Mouse (Mus musculus) erythroblast, adult 5-6 weeks (primary cell): ENCODE measurements around the gene Rnf212b. TPM values are rescaled to one million over a fixed set of nuclear protein-coding genes. Genes with fewer than 3 reads are reported as not detected.

Source experiments
- total RNA-seq, 2 experiments: library from RNA; stranded (forward) in 1 of 2; stranded (reverse) in 1 of 2; fragments of 150-400 nt in 1 of 2; fragments of 200-764, 138-1000 nt in 1 of 2; gene quantifications; 2 replicates each; pipeline versions ENCODE4 v1.2.3 to v1.2.4; 2015 to 2017; ENCODE audit warnings: low replicate concordance in 2 of 2

Rnf212b gene
- total RNA-seq, 2 experiments from 2014 or later: 1.0 TPM; not detected in 1

Other genes starting within 250 kb of the Rnf212b start
- not detected in 2 replicates for gene Ajuba, start 236.6 kb upstream of the Rnf212b start, total RNA-seq (2015; ENCODE audit: low replicate concordance)
- 0.85 TPM in 1 of 2 replicates, not detected in the other for gene Ajuba, start 236.6 kb upstream of the Rnf212b start, total RNA-seq (2017; ENCODE audit: low replicate concordance)
- gene 4931414P19Rik, start 208.1 kb upstream of the Rnf212b start, total RNA-seq (2015; ENCODE audit: low replicate concordance): 1.3 and 4.4 TPM in 2 replicates
- 1.0 and 1.4 TPM in 2 replicates for gene 4931414P19Rik, start 208.1 kb upstream of the Rnf212b start, total RNA-seq (2017; ENCODE audit: low replicate concordance)
- gene Psmb5, start 196.1 kb upstream of the Rnf212b start, total RNA-seq (2015; ENCODE audit: low replicate concordance): 47.7 and 51.0 TPM in 2 replicates
- 12.9 and 18.1 TPM in 2 replicates for gene Psmb5, start 196.1 kb upstream of the Rnf212b start, total RNA-seq (2017; ENCODE audit: low replicate concordance)
- gene Psmb11, start 192.7 kb upstream of the Rnf212b start, total RNA-seq (2015; ENCODE audit: low replicate concordance): not detected in 2 replicates
- gene Psmb11, start 192.7 kb upstream of the Rnf212b start, total RNA-seq (2017; ENCODE audit: low replicate concordance): 0.26 TPM in 1 of 2 replicates, not detected in the other
- gene Gm17606, start 173.2 kb upstream of the Rnf212b start, total RNA-seq (2015; ENCODE audit: low replicate concordance): not detected in 2 replicates
- gene Gm17606, start 173.2 kb upstream of the Rnf212b start, total RNA-seq (2017; ENCODE audit: low replicate concordance): not detected in 2 replicates
- gene Cdh24, start 172.8 kb upstream of the Rnf212b start, total RNA-seq (2015; ENCODE audit: low replicate concordance): 1.3 and 1.5 TPM in 2 replicates
- gene Cdh24, start 172.8 kb upstream of the Rnf212b start, total RNA-seq (2017; ENCODE audit: low replicate concordance): 2.4 and 5.0 TPM in 2 replicates
- gene 1700123O20Rik, start 127.9 kb upstream of the Rnf212b start, total RNA-seq (2015; ENCODE audit: low replicate concordance): 22.7 and 25.5 TPM in 2 replicates
- gene 1700123O20Rik, start 127.9 kb upstream of the Rnf212b start, total RNA-seq (2017; ENCODE audit: low replicate concordance): 18.1 and 25.8 TPM in 2 replicates
- gene Acin1, start 127.2 kb upstream of the Rnf212b start, total RNA-seq (2015; ENCODE audit: low replicate concordance): 173 and 217 TPM in 2 replicates
- 369 and 562 TPM in 2 replicates for gene Acin1, start 127.2 kb upstream of the Rnf212b start, total RNA-seq (2017; ENCODE audit: low replicate concordance)
- not detected in 2 replicates for gene Gm29776, start 115.3 kb upstream of the Rnf212b start, total RNA-seq (2015; ENCODE audit: low replicate concordance)
- gene Gm29776, start 115.3 kb upstream of the Rnf212b start, total RNA-seq (2017; ENCODE audit: low replicate concordance): not detected in 2 replicates
- 22.4 and 29.4 TPM in 2 replicates for gene Cebpe, start 102.0 kb upstream of the Rnf212b start, total RNA-seq (2015; ENCODE audit: low replicate concordance)
- 27.7 and 53.0 TPM in 2 replicates for gene Cebpe, start 102.0 kb upstream of the Rnf212b start, total RNA-seq (2017; ENCODE audit: low replicate concordance)
- 7.7 and 10.8 TPM in 2 replicates for gene Slc7a8, start 32.2 kb upstream of the Rnf212b start, total RNA-seq (2015; ENCODE audit: low replicate concordance)
- 1.4 and 1.8 TPM in 2 replicates for gene Slc7a8, start 32.2 kb upstream of the Rnf212b start, total RNA-seq (2017; ENCODE audit: low replicate concordance)
- gene Homez, start 56.8 kb downstream of the Rnf212b start, total RNA-seq (2015; ENCODE audit: low replicate concordance): 0.63 TPM in 1 of 2 replicates, not detected in the other
- 2.5 and 5.6 TPM in 2 replicates for gene Homez, start 56.8 kb downstream of the Rnf212b start, total RNA-seq (2017; ENCODE audit: low replicate concordance)
- gene Ppp1r3e, start 63.4 kb downstream of the Rnf212b start, total RNA-seq (2015; ENCODE audit: low replicate concordance): 1.9 TPM in 1 of 2 replicates, not detected in the other
- gene Ppp1r3e, start 63.4 kb downstream of the Rnf212b start, total RNA-seq (2017; ENCODE audit: low replicate concordance): 0.70 and 3.7 TPM in 2 replicates
- 0.77 and 0.84 TPM in 2 replicates for gene Bcl2l2, start 69.2 kb downstream of the Rnf212b start, total RNA-seq (2015; ENCODE audit: low replicate concordance)
- gene Bcl2l2, start 69.2 kb downstream of the Rnf212b start, total RNA-seq (2017; ENCODE audit: low replicate concordance): 1.0 and 4.6 TPM in 2 replicates
- not detected in 2 replicates for gene Gm20521, start 69.3 kb downstream of the Rnf212b start, total RNA-seq (2015; ENCODE audit: low replicate concordance)
- gene Gm20521, start 69.3 kb downstream of the Rnf212b start, total RNA-seq (2017; ENCODE audit: low replicate concordance): not detected in 2 replicates
- 26.3 and 41.1 TPM in 2 replicates for gene Pabpn1, start 78.4 kb downstream of the Rnf212b start, total RNA-seq (2015; ENCODE audit: low replicate concordance)
- 54.6 and 55.9 TPM in 2 replicates for gene Pabpn1, start 78.4 kb downstream of the Rnf212b start, total RNA-seq (2017; ENCODE audit: low replicate concordance)
- gene Slc22a17, start 99.0 kb downstream of the Rnf212b start, total RNA-seq (2015; ENCODE audit: low replicate concordance): 1.5 TPM in 1 of 2 replicates, not detected in the other
- 0.60 TPM in 1 of 2 replicates, not detected in the other for gene Slc22a17, start 99.0 kb downstream of the Rnf212b start, total RNA-seq (2017; ENCODE audit: low replicate concordance)
- gene Efs, start 112.0 kb downstream of the Rnf212b start, total RNA-seq (2015; ENCODE audit: low replicate concordance): not detected in 2 replicates
- gene Efs, start 112.0 kb downstream of the Rnf212b start, total RNA-seq (2017; ENCODE audit: low replicate concordance): not detected in 2 replicates
- not detected in 2 replicates for gene Il25, start 118.6 kb downstream of the Rnf212b start, total RNA-seq (2015; ENCODE audit: low replicate concordance)
- gene Il25, start 118.6 kb downstream of the Rnf212b start, total RNA-seq (2017; ENCODE audit: low replicate concordance): not detected in 2 replicates
- gene Cmtm5, start 122.1 kb downstream of the Rnf212b start, total RNA-seq (2015; ENCODE audit: low replicate concordance): not detected in 2 replicates
- not detected in 2 replicates for gene Cmtm5, start 122.1 kb downstream of the Rnf212b start, total RNA-seq (2017; ENCODE audit: low replicate concordance)
- not detected in 2 replicates for gene Myh6, start 152.8 kb downstream of the Rnf212b start, total RNA-seq (2015; ENCODE audit: low replicate concordance)
- gene Myh6, start 152.8 kb downstream of the Rnf212b start, total RNA-seq (2017; ENCODE audit: low replicate concordance): not detected in 2 replicates
- not detected in 2 replicates for gene Gm17428, start 162.8 kb downstream of the Rnf212b start, total RNA-seq (2015; ENCODE audit: low replicate concordance)
- gene Gm17428, start 162.8 kb downstream of the Rnf212b start, total RNA-seq (2017; ENCODE audit: low replicate concordance): not detected in 2 replicates
- gene Myh7, start 180.5 kb downstream of the Rnf212b start, total RNA-seq (2015; ENCODE audit: low replicate concordance): not detected in 2 replicates
- gene Myh7, start 180.5 kb downstream of the Rnf212b start, total RNA-seq (2017; ENCODE audit: low replicate concordance): not detected in 2 replicates
- 16.3 and 20.6 TPM in 2 replicates for gene Ngdn, start 201.3 kb downstream of the Rnf212b start, total RNA-seq (2015; ENCODE audit: low replicate concordance)
- gene Ngdn, start 201.3 kb downstream of the Rnf212b start, total RNA-seq (2017; ENCODE audit: low replicate concordance): 6.0 and 11.4 TPM in 2 replicates